Comparison of ENCODE assay signal across 18 mouse cellular contexts in genomic region chr4:41043961-41044360, GRCm38 (mm10). TPM values are rescaled to one million over a fixed set of nuclear protein-coding genes. Genes with fewer than 3 reads are reported as not detected.
A peak's percentile ranks its signal among the peaks of the same experiment; 100 is the strongest.
DNase-seq lines count a peak whose midpoint lies in the region; TF ChIP-seq lines count a peak whose summit lies in the region.
"Had no signal": no experiment of that assay in that cellular context is flagged by ENCODE, and none has a peak within 500 bp of the region (broad histone marks: within the 10 kb centered on the region; RNA-seq: fewer than 3 reads in every experiment).

No protein-coding gene starts in this region.

- no peak overlapping the region for H3K27ac ChIP-seq in testis, adult 2 months (ENCODE audit: control insufficient read depth, insufficient read depth, low read depth, low read length)
- H3K27ac ChIP-seq: forebrain, embryonic 13.5 days; hindbrain, postnatal 0 days; neural tube, embryonic 13.5 days; stomach, embryonic 15.5 days had no signal

- H3K4me3 ChIP-seq in testis, adult 2 months (ENCODE audit: control insufficient read depth, low read depth, low read length) = peak overlapping the region; percentile 89; the same call in 1 of the 2 replicates
- H3K4me3 ChIP-seq: forebrain, embryonic 13.5 days; neural tube, embryonic 13.5 days; stomach, embryonic 15.5 days had no signal

- H3K4me1 ChIP-seq in testis, adult 2 months (ENCODE audit: control insufficient read depth, insufficient read depth, low read length) = peaks cover 8% of the 10 kb centered on the region; the same call in 1 of the 2 replicates
- H3K4me1 ChIP-seq: forebrain, embryonic 13.5 days; neural tube, embryonic 13.5 days had no signal

- intact Hi-C loops in heart, postnatal 25 days (cut with DNase I) = no loop called here
- intact Hi-C loops in gastrocnemius, postnatal 36 days (cut with DNase I) = no loop called here

- peak; percentile 35 to 42 for DNase-seq in heart, adult 9 months (ENCODE audit: low spot score in 2 of 2)
- no peak for DNase-seq in heart, postnatal 25 days (ENCODE audit: low spot score)
- DNase-seq in testis, postnatal 10 days (ENCODE audit: low spot score) = no peak
- DNase-seq in kidney, adult 8-10 months = peak; percentile 52 to 58
- no peak for DNase-seq in layer of hippocampus, adult 9-10 months (ENCODE audit: low spot score)
- no peak for DNase-seq in gastrocnemius, postnatal 36 days
- DNase-seq: cerebellum, adult 9-10 months had no signal

- no peak for TF ChIP-seq CTCF in testis, adult 2 months (IDR thresholded peaks at IDR 0.05; ENCODE audit: control insufficient read depth, insufficient read depth, insufficient replicate concordance, low read depth, low read length)

- no peaks in the 10 kb centered on the region for H3K36me3 ChIP-seq in testis, adult 2 months (ENCODE audit: control insufficient read depth, insufficient read depth, low read length)
- H3K36me3 ChIP-seq: neural tube, embryonic 13.5 days; stomach, embryonic 15.5 days had no signal

- no peak for TF ChIP-seq POLR2A in testis, adult 2 months (IDR thresholded peaks at IDR 0.05; ENCODE audit: control insufficient read depth, low read depth, low read length)

- no peaks in the 10 kb centered on the region for H3K27me3 ChIP-seq in testis, adult 2 months (ENCODE audit: control insufficient read depth, insufficient read depth, low read length)
- H3K27me3 ChIP-seq: forebrain, embryonic 13.5 days; neural tube, embryonic 13.5 days; stomach, embryonic 15.5 days had no signal

RNA-seq across cellular contexts. Expression of gene Aqp7, which starts 4.0 kb away (rescaled TPM):
- 10 to 100 TPM; 31.8 to 33.7 TPM for total RNA-seq in heart, postnatal 25 days (2021)
- polyA plus RNA-seq in testis, adult 2 months (2012; rRNA removed) = 174 and 180 TPM in 2 replicates
- total RNA-seq in gastrocnemius, postnatal 36 days (2021) = 10 to 100 TPM; 10.5 to 10.8 TPM
- total RNA-seq: hindbrain, postnatal 0 days; layer of hippocampus, adult 8-10 months; left cerebral cortex, postnatal 14 days; megakaryocyte progenitor cell, adult 5-6 weeks; midbrain, postnatal 0 days had no signal
- polyA plus RNA-seq: forebrain, embryonic 13.5 days; midbrain, postnatal 0 days; neural tube, embryonic 13.5 days had no signal

RNA-seq across cellular contexts. Expression of gene Aqp3, which starts 54.0 kb away (rescaled TPM):
- total RNA-seq in heart, postnatal 25 days (2021) = not detected
- polyA plus RNA-seq in testis, adult 2 months (2012; rRNA removed) = 5.2 and 6.7 TPM in 2 replicates
- total RNA-seq in gastrocnemius, postnatal 36 days (2021) = not detected
- total RNA-seq: gastrocnemius, adult 8-10 months; layer of hippocampus, adult 8-10 months; left cerebral cortex, postnatal 14 days; liver, adult 2 months; megakaryocyte progenitor cell, adult 5-6 weeks had no signal
- polyA plus RNA-seq: forebrain, embryonic 13.5 days; liver, adult 2 months had no signal

Comparison
In these comparisons a context has a peak if more than half of its experiments do, and no peak if none do; other contexts are left out.
1. DNase-seq: peak in heart, adult 9 months (2 of 2) and kidney, adult 8-10 months (2 of 2); none in heart, postnatal 25 days (single experiment), testis, postnatal 10 days (single experiment), layer of hippocampus, adult 9-10 months (single experiment) and gastrocnemius, postnatal 36 days (0 of 2).